Mouse (Mus musculus): ENCODE measurements around the gene Ppp1r9a.
"Not testable (repeated sequence)": the region's sequence is repeated elsewhere in the genome, so short reads cannot be mapped to it uniquely, and the experiment has no call there.

The Ppp1r9a gene

GRCm38 (mm10) chr6:4902674-4903324 is at the start of gene Ppp1r9a:
TSS of gene Ppp1r9a (plus strand) at chr6:4902917.
- in situ Hi-C loops (cut with MboI; ENCODE audit: unreplicated experiment in 2 of 2): no loop called here

- in situ Hi-C loops (cut with MboI; ENCODE audit: unreplicated experiment in 2 of 2): no loop called here
Measured at GRCm38 (mm10) chr6:4855236-4855635, 47.5 kb upstream of the Ppp1r9a start.

- in situ Hi-C loops (cut with MboI; ENCODE audit: unreplicated experiment in 2 of 2): no loop called here
Measured at GRCm38 (mm10) chr6:4856919-4857318, 45.8 kb upstream of the Ppp1r9a start.

- in situ Hi-C loops (cut with MboI; ENCODE audit: unreplicated experiment in 2 of 2): no loop called here
Measured at GRCm38 (mm10) chr6:4884316-4884715, 18.4 kb upstream of the Ppp1r9a start.

GRCm38 (mm10) chr6:4889544-4889943 is 13.2 kb upstream of the Ppp1r9a start:
- in situ Hi-C loops (cut with MboI; ENCODE audit: unreplicated experiment in 2 of 2): no loop called here

- in situ Hi-C loops (cut with MboI; ENCODE audit: unreplicated experiment in 2 of 2): no loop called here
Measured at GRCm38 (mm10) chr6:4892417-4892816, 10.3 kb upstream of the Ppp1r9a start.

GRCm38 (mm10) chr6:4893312-4893711 is 9.4 kb upstream of the Ppp1r9a start:
- in situ Hi-C loops (cut with MboI; ENCODE audit: unreplicated experiment in 2 of 2): not testable (repeated sequence)

- in situ Hi-C loops (cut with MboI; ENCODE audit: unreplicated experiment in 2 of 2): no loop called here
Measured at GRCm38 (mm10) chr6:4899906-4900305, 2.8 kb upstream of the Ppp1r9a start.

- in situ Hi-C loops (cut with MboI; ENCODE audit: unreplicated experiment in 2 of 2): no loop called here
Measured at GRCm38 (mm10) chr6:4903325-4904054, 773 bp downstream of the Ppp1r9a start.

- in situ Hi-C loops (cut with MboI; ENCODE audit: unreplicated experiment in 2 of 2): no loop called here
Measured at GRCm38 (mm10) chr6:4904055-4904450, 1.3 kb downstream of the Ppp1r9a start.

- in situ Hi-C loops (cut with MboI; ENCODE audit: unreplicated experiment in 2 of 2): no loop called here
Measured at GRCm38 (mm10) chr6:4910042-4910634, 7.4 kb downstream of the Ppp1r9a start.

- in situ Hi-C loops (cut with MboI; ENCODE audit: unreplicated experiment in 2 of 2): no loop called here
Measured at GRCm38 (mm10) chr6:4918470-4918869, 15.8 kb downstream of the Ppp1r9a start.

GRCm38 (mm10) chr6:4923791-4924190 is 21.1 kb downstream of the Ppp1r9a start:
- in situ Hi-C loops (cut with MboI; ENCODE audit: unreplicated experiment in 2 of 2): not testable (repeated sequence)

GRCm38 (mm10) chr6:4925966-4926687 is 23.4 kb downstream of the Ppp1r9a start:
- in situ Hi-C loops (cut with MboI; ENCODE audit: unreplicated experiment in 2 of 2): no loop called here

- in situ Hi-C loops (cut with MboI; ENCODE audit: unreplicated experiment in 2 of 2): no loop called here
Measured at GRCm38 (mm10) chr6:4930321-4930720, 27.6 kb downstream of the Ppp1r9a start.

GRCm38 (mm10) chr6:4938901-4939300 is 36.2 kb downstream of the Ppp1r9a start:
- in situ Hi-C loops (cut with MboI; ENCODE audit: unreplicated experiment in 2 of 2): no loop called here

GRCm38 (mm10) chr6:4940086-4940485 is 37.4 kb downstream of the Ppp1r9a start:
- in situ Hi-C loops (cut with MboI; ENCODE audit: unreplicated experiment in 2 of 2): no loop called here

- in situ Hi-C loops (cut with MboI; ENCODE audit: unreplicated experiment in 2 of 2): no loop called here
Measured at GRCm38 (mm10) chr6:4940639-4941038, 37.9 kb downstream of the Ppp1r9a start.

- in situ Hi-C loops (cut with MboI; ENCODE audit: unreplicated experiment in 2 of 2): no loop called here
Measured at GRCm38 (mm10) chr6:4943821-4944220, 41.1 kb downstream of the Ppp1r9a start.

GRCm38 (mm10) chr6:4948056-4948455 is 45.3 kb downstream of the Ppp1r9a start:
- in situ Hi-C loops (cut with MboI; ENCODE audit: unreplicated experiment in 2 of 2): no loop called here

GRCm38 (mm10) chr6:4949701-4950100 is 47.0 kb downstream of the Ppp1r9a start:
- in situ Hi-C loops (cut with MboI; ENCODE audit: unreplicated experiment in 2 of 2): no loop called here
